Mouse (Mus musculus) left cerebral cortex, postnatal 10 days (tissue): ENCODE data around the gene Cep41. TPM values are rescaled to one million over a fixed set of nuclear protein-coding genes. Genes with fewer than 3 reads are reported as not detected.

Experiments used
- DNase-seq, 2 experiments: peaks; one replicate each; pipeline ENCODE4 v3.0.0; 2021 to 2022; ENCODE audit warnings: low spot score in 2 of 2, mixed read lengths in 1 of 2; ENCODE audit errors: extremely low spot score in 1 of 2
- intact Hi-C: fragments of 180-260 bp; cut with DNase I; formaldehyde crosslinking; loops from one replicate; pipeline ENCODE4 v1.15.1; 2025
- total RNA-seq, 2 experiments: library from RNA; stranded (reverse); gene quantifications; 2 replicates each; pipeline ENCODE4 v1.2.3; 2021

Cep41 gene
- total RNA-seq, 2 experiments from 2014 or later, result 7.1 to 7.8 TPM

DNA sequence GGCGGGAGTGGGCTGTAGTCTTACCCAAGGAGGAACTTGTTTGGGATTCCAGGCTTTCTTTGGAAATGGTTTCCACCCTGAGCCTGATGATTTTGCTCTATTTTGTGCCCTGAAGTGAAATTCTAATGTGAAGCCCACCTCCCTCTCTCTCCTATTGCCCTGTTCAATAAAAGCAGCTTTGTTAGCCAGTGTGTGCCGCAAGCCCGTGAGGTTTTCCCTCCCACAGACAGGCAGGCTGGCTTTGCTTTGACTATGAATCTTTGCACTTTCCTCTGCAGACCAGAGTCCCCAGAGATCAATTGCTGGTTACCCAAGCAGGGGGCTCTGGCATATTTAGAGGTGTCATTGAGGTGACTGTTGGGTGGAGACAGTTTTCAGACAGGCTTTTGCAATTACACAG lies 49.1 kb downstream of the Cep41 start:
- intact Hi-C loops, result no loop called here
- no peak for DNase-seq

DNA sequence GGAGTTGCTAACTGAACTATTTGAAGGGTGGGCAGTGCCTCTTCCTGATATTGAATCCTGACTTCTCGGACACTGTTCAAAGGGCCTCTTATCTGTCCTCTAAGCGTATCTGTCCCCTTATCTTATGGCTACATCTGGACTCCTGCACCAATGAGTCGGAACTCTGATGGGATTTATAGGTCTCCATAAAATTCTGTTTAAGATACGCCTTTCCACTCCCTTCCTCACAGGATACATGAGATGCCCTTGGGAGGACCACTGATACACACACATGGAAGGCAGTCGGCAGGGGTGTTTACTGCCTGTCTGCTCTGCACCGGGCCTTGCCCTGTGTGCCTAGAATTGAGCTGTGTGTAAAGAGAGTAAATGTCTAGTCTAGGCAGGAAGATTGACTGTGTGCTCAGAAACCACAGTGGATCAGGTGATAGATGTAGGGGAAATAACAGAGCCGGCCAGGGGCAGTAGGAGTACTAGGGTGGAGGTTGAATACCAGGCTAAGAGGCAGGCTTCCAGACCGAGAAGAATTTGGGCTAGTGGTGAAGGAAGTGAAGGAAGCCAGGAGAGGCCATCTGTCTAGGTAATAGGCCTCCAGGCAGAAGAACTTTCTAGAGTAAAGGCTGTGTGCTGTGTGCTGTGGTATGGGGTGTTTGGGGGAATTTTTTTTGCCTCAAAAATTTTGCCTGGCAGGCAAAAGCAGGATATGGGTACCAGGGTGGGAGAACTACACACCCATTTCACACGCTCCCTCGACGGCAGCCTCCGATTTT lies 49.7 kb downstream of the Cep41 start:
- DNase-seq, result no peak
- intact Hi-C loops, result no loop called here

- intact Hi-C loops, result no loop called here
- DNase-seq, result no peak
These were observed 54.8 kb downstream of the Cep41 start, which contains the start of gene Cpa1 for GRCm38 (mm10) chr6:30638674-30639268. Gene Cpa1, plus strand, starts transcription at chr6:30639218.

- no peak for DNase-seq
- intact Hi-C loops, result no loop called here
These were observed 57.2 kb downstream of the Cep41 start for GRCm38 (mm10) chr6:30636186-30636842.

DNA sequence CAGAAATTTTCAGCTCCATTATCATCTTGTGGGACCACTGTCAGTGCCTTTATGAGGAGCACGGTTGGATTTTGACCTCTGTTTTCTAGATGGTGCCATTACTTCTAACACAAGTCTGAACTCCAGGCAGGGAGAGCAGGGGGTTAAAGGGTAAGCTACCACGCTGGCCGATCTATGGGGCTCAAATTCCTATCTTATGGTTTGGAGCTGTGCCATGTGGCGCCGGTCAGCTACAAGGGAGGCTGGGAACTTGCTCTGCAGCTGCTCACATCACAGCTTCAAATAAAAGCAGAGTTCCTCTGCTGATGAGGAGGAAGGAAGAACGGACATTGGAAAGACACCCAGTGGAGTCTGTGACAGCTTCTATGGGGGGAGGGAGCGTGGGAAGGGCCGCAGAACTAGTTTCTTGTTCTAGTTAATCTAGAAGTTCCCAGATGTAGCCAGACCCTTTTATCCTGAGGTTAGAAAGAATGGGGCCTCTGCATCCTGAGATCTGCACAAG lies 58.1 kb downstream of the Cep41 start:
- intact Hi-C loops, result no loop called here

GRCm38 (mm10) chr6:30629989-30630388 lies 63.6 kb downstream of the Cep41 start:
- no peak for DNase-seq
- intact Hi-C loops, result no loop called here

More for the DNA sequence above, 58.1 kb downstream of the Cep41 start:
- DNase-seq, result no peak

DNA sequence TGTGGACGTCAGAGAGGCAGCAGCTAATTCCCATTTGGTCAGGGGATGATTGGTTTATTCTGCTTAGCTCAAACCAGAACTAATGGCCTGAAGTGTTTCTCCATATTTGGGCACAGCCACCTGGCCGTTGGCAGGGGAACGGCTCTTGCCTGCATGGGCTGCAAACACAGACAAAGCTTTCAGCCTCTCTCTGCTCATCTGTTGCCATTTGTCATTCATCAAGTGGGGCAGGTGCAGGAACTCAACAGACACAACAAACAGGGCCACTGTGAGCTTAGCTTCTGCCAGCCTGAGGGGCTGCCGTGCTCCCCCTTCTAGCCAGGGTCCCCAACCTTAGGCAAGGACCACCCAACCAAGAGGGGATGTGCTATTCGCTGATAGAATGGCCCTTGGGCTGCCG lies 65.4 kb downstream of the Cep41 start:
- intact Hi-C loops, result no loop called here
- DNase-seq, result no peak

DNA sequence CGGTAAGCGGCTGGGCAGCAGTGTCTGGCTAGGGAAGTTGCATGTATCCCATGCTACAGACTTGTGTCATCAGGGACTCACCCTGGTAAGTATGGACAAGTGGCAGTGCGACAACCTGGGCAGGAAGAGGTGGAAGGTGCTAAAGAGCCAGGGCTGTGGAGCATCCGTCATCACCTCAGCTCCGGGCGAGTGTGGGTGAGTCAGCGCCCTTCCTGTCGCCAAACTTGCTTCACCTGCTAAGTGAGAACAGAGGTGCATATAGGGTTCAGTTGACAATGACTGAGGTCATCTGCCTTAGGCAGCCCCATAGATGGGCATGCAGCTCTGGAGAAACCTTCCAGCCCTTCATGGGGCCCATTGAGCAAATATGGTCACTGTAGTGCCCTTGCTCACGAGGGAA lies 68.8 kb downstream of the Cep41 start:
- no peak for DNase-seq
- intact Hi-C loops, result no loop called here

DNA sequence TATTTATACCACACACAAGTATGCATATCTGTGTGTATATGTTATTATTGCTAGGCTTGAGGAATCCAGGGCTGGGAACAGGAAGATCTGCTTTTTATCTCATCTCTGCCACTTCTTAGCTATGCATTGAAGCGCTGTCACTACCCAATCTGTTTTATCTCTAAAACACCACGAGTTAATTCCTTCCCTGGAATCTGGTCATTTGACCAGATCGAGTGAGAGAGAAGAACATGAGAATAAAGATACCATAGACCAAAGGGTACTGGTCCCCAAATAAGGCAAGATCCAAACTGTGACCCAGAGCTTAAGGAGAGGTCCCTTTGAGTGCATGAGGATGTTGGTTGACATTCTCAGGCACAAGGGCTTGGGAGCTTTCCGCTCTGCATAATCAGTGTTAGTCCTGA lies 71.6 kb downstream of the Cep41 start:
- intact Hi-C loops, result no loop called here
- no peak for DNase-seq

DNA sequence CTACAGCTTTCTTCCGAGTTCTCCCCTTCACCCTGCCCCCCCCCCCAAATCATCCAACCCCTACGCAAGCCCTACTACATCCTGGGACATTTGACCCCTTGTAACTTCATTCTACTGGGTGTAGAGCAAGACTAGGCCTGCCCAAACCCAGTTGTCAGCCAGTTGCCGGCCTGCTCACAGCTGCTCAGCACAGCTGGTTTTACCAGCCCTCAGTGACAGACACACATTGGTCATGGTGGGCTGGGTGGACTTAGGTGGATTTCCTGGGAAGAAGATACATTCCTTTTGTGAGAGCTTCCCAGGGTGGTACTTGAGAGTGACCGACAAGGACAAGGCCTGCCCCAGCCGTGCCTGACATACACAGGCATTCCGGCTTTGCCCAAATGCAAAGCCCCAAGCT lies 72.6 kb downstream of the Cep41 start:
- intact Hi-C loops, result no loop called here
- DNase-seq, result no peak

- intact Hi-C loops, result no loop called here
- no peak for DNase-seq
These were observed 73.0 kb downstream of the Cep41 start for GRCm38 (mm10) chr6:30620591-30620990.

DNA sequence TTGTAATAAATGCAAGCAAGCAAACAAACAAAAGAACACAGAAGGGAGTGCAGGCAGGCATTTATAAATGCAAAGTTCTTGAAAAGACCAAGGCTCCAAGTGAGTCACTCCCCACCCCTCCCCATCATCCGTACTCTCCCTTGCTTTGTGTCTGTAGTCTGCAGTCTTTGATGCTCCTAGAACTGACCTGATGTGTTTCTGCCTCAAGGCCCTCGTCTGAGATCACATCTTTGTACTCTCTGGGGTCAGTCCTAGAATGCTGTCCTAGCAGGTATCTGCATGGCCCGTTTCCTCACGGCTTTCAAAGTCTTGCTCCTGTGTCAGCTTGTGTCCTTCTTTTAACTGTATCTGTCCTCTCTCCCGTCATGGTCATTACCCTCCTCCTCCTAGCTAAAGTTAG lies 73.9 kb downstream of the Cep41 start:
- DNase-seq, result no peak
- intact Hi-C loops, result no loop called here

GRCm38 (mm10) chr6:30618735-30619134 lies 74.8 kb downstream of the Cep41 start:
- intact Hi-C loops, result no loop called here
- no peak for DNase-seq

- intact Hi-C loops, result no loop called here
- peak; percentile 66 to 68 for DNase-seq
These were observed 75.5 kb downstream of the Cep41 start for GRCm38 (mm10) chr6:30617959-30618590.

DNA sequence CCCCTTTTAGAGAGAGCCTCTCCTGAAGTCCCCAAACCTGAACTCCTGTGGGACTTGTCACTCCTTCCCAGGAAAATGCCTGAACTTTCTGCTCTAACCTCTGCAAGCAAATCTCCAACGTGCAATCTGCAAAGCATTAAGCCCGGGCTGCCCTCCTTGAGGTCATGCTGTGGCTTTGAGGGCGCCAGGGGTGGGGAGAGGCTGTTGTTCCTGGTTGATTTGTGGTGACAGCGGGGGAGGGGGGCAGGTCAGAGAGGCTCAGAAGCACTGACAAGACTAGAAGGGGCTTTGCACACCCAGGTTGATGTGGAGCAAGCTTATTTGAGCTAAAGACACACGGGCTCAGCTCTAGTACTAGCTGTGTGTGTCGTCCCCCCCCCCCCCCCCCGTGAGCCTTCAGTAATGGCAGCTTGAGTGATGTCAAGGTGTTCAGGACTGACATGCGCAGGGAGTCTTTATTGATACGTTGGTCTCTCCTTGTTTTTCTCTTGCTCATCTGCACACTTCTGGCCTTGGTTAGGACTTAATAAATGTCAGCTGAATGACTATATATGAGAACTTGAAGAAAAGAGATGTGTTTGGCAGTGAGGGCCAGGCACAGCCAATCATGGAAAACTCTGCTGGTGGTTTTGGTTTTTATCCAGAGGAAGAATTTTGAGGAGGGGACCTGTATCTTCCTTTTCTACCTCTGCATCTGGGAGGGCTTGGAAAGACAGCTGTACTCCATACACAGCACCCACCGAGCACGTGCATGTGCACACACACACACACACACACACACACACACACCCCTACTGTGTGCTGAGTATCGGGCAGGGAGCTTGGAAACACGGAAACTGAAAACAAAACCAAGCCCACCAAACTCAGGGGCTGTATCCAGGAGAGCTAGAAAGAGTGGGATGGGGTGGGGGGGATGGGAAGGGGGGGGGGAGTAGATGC lies 76.3 kb downstream of the Cep41 start:
- intact Hi-C loops, result no loop called here
- DNase-seq, result peak in 1 of 2 experiments; percentile 51

DNA sequence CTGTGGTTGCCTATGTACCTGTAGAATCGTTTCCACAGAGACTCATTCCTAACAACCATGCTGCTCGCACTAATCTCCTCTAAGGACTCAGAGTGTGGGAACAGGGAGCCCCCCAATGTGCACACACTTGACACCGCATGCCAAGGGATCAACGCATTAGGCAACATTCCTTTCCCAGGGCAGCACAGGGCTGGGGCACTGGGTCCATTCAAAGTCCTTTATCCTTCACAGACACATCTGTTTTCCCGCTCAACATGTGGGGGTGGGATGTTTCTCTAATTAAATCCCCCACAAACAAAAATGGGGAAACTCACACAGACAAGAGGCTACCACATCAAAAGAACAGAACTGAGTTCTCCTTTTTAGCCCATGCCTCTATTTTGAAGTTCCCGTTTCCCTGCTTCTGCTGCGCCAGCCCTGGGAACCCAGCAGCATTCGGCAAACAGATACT lies 77.0 kb downstream of the Cep41 start:
- DNase-seq, result no peak
- intact Hi-C loops, result no loop called here

GRCm38 (mm10) chr6:30615741-30616140 lies 77.8 kb downstream of the Cep41 start:
- no peak for DNase-seq
- intact Hi-C loops, result no loop called here

- DNase-seq, result no peak
- intact Hi-C loops, result no loop called here
These were observed 79.3 kb downstream of the Cep41 start for GRCm38 (mm10) chr6:30614251-30614650.
